Mouse (Mus musculus) T-helper 17 cell (primary cell): ENCODE results near the gene Itgb8.

Experiments
- in situ Hi-C, 2 experiments: fragments of 300-600 bp; cut with MboI, MseI; formaldehyde crosslinking; loops; 1 replicate in 1 of 2; 2 replicates in 1 of 2; pipeline ENCODE4 v1.15.1; 2025; ENCODE audit warnings: high pct_unique_total_duplicates in 2 of 2

Itgb8 gene

GRCm38 (mm10) chr12:119150956-119151355 is 87.6 kb downstream of the Itgb8 start:
- in situ Hi-C loops = no loop called here

- in situ Hi-C loops = no loop called here
These were observed 90.8 kb downstream of the Itgb8 start for GRCm38 (mm10) chr12:119147753-119148152.

GRCm38 (mm10) chr12:119146031-119146430 is 92.6 kb downstream of the Itgb8 start:
- in situ Hi-C loops = no loop called here

GRCm38 (mm10) chr12:119137946-119138345 is 100.7 kb downstream of the Itgb8 start:
- in situ Hi-C loops = no loop called here

GRCm38 (mm10) chr12:119113522-119114135 is 125.0 kb downstream of the Itgb8 start:
- in situ Hi-C loops = no loop called here

- in situ Hi-C loops = no loop called here
These were observed 128.5 kb downstream of the Itgb8 start for GRCm38 (mm10) chr12:119110091-119110490.
